Mouse (Mus musculus) kidney, postnatal 0 days (tissue): Measurements from ENCODE around the gene Rap1gap. TPM values are rescaled to one million over a fixed set of nuclear protein-coding genes. Genes with fewer than 3 reads are reported as not detected.

ENCODE experiments used
- ATAC-seq: fragments of 200-750 bp; cut with Nextera tagmentation; replicated peaks from 2 replicates; pipeline ENCODE4 v1.8.0; 2017; ENCODE audit warnings: low read depth, moderate number of reproducible peaks, moderate TSS enrichment, moderate library complexity; ENCODE audit not compliant: low FRiP score
- DNase-seq: peaks from one replicate; pipeline ENCODE4 v3.0.0-alpha.2; 2016; ENCODE audit warnings: low spot score
- H3K27ac ChIP-seq: fragments of 300-500 bp; sonication (generic); 2 replicates; pipeline ENCODE4 v1.5.1; 2014; ENCODE audit warnings: mild to moderate bottlenecking
- H3K27me3 ChIP-seq: fragments of 300-500 bp; sonication (generic); 2 replicates; pipeline ENCODE4 v1.6.1; 2014; ENCODE audit warnings: low read length, mixed read lengths; ENCODE audit not compliant: insufficient read depth
- H3K36me3 ChIP-seq: fragments of 300-500 bp; sonication (generic); 2 replicates; pipeline ENCODE4 v1.6.1; 2014; ENCODE audit warnings: low read length, mixed read lengths; ENCODE audit not compliant: insufficient read depth
- H3K4me1 ChIP-seq: fragments of 300-500 bp; sonication (generic); replicated peaks from 2 replicates; pipeline ENCODE4 v1.6.1; 2014; ENCODE audit warnings: antibody characterized with exemption, low read length, mixed read lengths; ENCODE audit not compliant: insufficient read depth
- H3K4me2 ChIP-seq: fragments of 300-500 bp; sonication (generic); 2 replicates; pipeline ENCODE4 v1.6.1; 2014; ENCODE audit warnings: mild to moderate bottlenecking, low read length, moderate library complexity, mixed read lengths
- H3K4me3 ChIP-seq: fragments of 300-500 bp; sonication (generic); replicated peaks from 2 replicates; pipeline ENCODE4 v1.5.1; 2014; ENCODE audit warnings: low read depth, low read length
- H3K9ac ChIP-seq: fragments of 300-500 bp; sonication (generic); 2 replicates; pipeline ENCODE4 v1.6.1; 2014; ENCODE audit warnings: low read depth, low read length
- H3K9me3 ChIP-seq: fragments of 300-500 bp; sonication (generic); replicated peaks from 2 replicates; pipeline ENCODE4 v1.6.1; 2016; ENCODE audit warnings: low read length, inconsistent platforms, mixed read lengths
- CTCF ChIP-seq: IDR thresholded peaks from 2 replicates; pipeline ENCODE4 v1.5.1; 2016; ENCODE audit warnings: antibody characterized with exemption, low read depth, mild to moderate bottlenecking, moderate library complexity
- WGBS: fragments of 180-500 bp; shearing (Covaris S2); extraction: QIAGEN DNeasy Blood & Tissue Kit; methylation state at CpG from one replicate; pipeline ENCODE4 v1.1.7; 2014; 5-methylcytosine and 5-hydroxymethylcytosine counted together
- polyA plus RNA-seq: library from polyadenylated mRNA; unstranded; fragments of >200 nt; fragmentation: Nextera tagmentation; extraction: Ambion mirVana; gene quantifications from 2 replicates; pipeline ENCODE4 v1.2.1, GENCODE M21; 2015

The Rap1gap gene
- polyA plus RNA-seq, 1 experiment from 2014 or later: 30.6 TPM

DNA sequence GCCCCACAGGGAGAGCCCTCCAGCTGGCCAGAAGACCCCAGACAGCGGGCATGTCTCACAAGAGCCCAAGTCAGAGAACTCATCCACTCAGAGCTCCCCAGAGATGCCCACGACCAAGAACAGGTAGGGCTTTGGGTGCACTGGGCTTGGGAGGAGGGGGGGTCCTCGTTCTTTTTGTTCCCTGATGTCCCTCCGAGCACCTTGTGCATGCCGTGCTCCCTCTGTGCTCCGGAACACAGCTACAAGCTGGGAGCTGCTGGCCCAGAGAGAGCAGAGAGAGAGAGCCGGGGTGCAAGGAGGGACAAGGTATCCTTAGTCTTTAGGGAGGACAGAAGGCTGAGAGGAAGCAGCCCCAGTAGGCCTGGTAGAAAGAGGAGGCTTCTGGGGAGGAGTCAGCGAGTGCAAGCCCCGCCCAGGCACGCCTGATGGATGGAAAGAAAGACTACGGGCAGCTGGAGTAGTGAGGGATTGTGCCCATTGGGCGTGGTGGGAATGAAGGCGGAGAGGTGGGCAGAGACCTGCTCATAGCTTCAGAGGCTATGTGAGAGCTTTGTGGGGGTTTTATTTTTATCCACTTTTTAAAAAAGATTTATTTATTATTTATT, 61.1 kb downstream of the Rap1gap start:
- Histone ChIP-seq H3K4me3 (no peak overlapping the region), H3K27ac (no peak overlapping the region), H3K9me3 (no peaks in the 10 kb centered on the region), H3K9ac (no peak overlapping the region), H3K4me2 (no peak overlapping the region), H3K36me3 (no peaks in the 10 kb centered on the region), H3K4me1 (no peaks in the 10 kb centered on the region; the same call in 1 of the 2 replicates), H3K27me3 (peaks cover 15% of the 10 kb centered on the region; the same call in 1 of the 2 replicates)
- TF ChIP-seq CTCF: no peak
- ATAC-seq: no peak
- DNase-seq: no peak
- WGBS: 74% methylated on average over 13 of the region's 13 CpGs

DNA sequence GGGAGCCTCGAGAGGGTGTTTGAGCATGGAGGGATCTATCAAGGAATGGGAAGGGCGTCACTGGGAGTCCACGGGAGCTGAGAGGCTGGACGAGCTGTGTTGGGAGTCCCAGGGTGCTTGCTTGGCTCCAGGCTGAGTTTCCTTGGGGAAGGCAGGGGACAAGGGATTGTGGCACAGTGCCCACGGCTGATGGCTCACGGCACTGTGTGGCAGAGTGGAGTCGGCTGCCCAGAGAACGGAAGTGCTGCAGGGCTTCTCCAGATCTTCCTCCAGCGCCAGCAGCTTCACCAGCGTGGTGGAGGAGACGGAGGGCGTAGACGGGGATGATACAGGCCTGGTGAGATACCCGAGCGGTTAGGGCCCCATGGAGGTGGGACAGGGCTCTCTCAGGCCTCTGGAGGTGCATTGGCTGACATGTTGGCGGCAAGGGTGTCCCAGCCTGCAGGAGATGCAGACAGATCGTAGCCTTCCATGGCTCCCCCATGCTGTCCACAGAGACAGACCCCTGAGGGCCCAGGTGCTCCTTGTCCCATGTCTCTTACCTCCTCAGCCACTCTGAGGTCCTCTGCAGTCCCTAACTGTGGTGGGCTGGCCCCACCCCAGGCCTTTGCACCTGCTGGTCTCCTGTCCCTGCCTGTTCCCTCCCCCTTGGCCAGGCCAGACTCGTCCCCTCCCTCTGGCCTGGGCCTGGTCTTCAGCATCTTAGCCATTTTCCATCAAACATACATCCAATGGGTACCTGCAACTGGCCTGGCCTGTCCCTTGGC, 62.4 kb downstream of the Rap1gap start:
- H3K9ac ChIP-seq: no peak overlapping the region
- WGBS: 84% methylated on average over 18 of the region's 18 CpGs
- TF ChIP-seq CTCF: no peak
- H3K4me2 ChIP-seq: no peak overlapping the region
- no peaks in the 10 kb centered on the region; the same call in 1 of the 2 replicates for H3K4me1 ChIP-seq
- ATAC-seq (no peak), DNase-seq (no peak)
- no peak overlapping the region for H3K4me3 ChIP-seq
- no peaks in the 10 kb centered on the region for H3K9me3 ChIP-seq
- H3K27me3 ChIP-seq: peaks cover 15% of the 10 kb centered on the region; the same call in 1 of the 2 replicates
- H3K27ac ChIP-seq: no peak overlapping the region
- H3K36me3 ChIP-seq: no peaks in the 10 kb centered on the region

DNA sequence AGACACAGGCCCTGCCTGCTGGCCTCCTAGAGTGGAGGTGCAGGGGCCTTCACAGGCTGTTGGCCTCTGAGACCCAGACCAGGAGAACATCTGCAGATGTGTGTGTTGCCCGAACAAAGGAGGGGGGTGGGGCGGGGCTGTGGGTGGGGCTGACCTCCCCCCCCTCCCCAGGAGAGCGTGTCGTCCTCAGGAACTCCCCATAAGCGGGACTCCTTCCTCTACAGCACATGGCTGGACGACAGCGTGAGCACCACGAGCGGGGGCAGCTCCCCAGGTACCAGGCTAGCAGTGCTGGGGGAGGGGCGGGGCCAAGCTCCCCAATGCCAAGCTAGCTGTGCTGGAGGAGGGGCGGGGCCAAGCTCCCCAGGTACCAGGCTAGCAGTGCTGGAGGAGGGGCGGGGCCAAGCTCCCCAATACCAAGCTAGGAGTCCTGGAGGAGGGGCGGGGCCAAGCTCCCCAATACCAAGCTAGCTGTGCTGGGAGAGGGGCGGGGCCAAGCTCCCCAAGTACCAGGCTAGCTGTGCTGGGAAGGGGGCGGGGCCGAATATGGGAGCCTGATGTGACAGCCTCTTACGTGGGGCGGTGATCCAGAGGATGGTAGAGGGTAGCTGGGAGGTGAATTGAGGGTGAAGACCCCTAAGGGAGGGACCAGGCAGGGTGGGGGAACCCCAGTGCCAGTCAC, 63.1 kb downstream of the Rap1gap start:
- H3K9ac ChIP-seq: no peak overlapping the region
- 10% methylated on average over 17 of the region's 18 CpGs for WGBS
- peak; percentile 11; the same call in 1 of the 2 replicates for ATAC-seq
- H3K27me3 ChIP-seq: peaks cover 15% of the 10 kb centered on the region; the same call in 1 of the 2 replicates
- no peak for DNase-seq
- no peak overlapping the region for H3K4me2 ChIP-seq
- no peaks in the 10 kb centered on the region for H3K9me3 ChIP-seq
- no peak overlapping the region for H3K27ac ChIP-seq
- H3K4me1 ChIP-seq: no peaks in the 10 kb centered on the region; the same call in 1 of the 2 replicates
- H3K36me3 ChIP-seq: no peaks in the 10 kb centered on the region
- no peak for TF ChIP-seq CTCF
- no peak overlapping the region for H3K4me3 ChIP-seq

DNA sequence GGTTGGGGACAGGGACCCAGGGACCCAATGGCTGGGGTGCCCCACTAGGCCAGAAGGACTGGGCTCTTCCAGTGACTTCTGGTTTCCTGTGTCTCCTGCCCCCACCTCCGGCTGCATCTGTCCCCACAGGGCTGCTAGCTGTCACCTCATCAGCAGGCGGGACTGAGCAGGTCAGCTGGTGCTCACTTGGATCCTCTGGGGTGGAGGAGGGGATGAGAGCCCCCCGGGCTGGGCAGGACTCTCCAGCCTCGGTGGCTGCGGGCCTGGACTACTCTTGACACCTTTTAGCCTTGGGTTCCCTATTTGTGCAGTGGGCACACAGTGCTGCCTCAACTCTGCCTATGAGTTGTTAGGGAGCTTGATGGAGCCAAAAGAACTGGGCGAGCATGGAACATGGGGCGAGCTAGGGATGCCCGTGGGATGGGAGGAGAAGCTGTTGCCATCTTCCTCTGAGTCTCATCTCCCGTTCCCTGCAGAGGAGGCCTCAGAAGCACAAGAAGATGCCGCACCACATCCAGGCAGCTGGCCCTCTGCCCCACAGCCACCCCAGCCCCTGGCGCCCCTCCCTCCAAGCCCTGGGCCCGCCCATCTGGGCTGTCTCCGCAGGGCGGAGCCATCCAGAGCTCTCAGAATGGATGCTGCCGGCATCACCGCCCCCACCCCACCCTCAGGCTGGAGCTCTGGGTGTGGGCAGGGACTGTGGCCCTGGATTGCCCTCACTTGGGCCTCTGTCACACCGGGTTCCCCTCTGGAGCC, 64.1 kb downstream of the Rap1gap start:
- Histone ChIP-seq H3K9me3 (no peaks in the 10 kb centered on the region), H3K27me3 (peaks cover 15% of the 10 kb centered on the region; the same call in 1 of the 2 replicates), H3K4me1 (no peaks in the 10 kb centered on the region; the same call in 1 of the 2 replicates), H3K36me3 (no peaks in the 10 kb centered on the region), H3K4me3 (0 out of 2 replicates have a peak overlapping the region, but pooled peaks have one; percentile 11), H3K4me2 (peak overlapping the region; percentile 37), H3K9ac (no peak overlapping the region), H3K27ac (no peak overlapping the region)
- WGBS: 7% methylated on average over 17 of the region's 17 CpGs
- TF ChIP-seq CTCF: no peak
- ATAC-seq (no peak), DNase-seq (no peak)

DNA sequence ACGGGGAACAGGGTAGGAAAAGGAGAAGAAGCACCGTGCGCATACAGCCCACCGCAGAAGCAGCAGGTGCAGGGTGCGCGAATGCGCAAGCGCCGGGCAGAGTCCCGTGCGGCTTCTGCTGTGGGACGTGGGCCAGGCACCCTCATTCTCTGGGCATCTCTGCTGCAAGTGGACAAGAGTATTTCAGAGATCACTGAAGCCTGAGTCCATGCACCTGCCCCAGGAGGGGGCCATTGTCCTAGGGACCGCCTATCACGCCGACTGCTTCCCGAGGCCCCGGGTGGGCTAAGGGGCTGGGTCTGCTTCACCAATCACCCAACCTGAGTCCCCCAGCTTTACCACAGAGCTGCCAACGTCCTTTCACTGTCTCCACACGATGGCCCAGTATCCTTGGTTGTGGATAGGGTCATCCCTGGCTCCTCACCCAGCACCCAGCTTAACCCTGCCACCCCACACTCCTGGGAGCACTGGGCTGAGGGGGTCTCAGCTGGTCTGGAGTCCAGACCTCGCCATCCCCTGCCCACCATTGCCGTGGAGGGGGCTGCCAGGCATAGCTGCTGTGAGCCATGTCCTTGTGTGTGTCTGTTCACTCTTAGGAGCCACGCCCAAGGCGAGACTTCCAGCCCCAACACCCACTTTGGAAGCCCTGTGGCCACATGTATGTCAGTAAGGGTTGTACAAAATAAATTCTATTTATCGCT, 64.8 kb downstream of the Rap1gap start:
- no peak for TF ChIP-seq CTCF
- no peaks in the 10 kb centered on the region; the same call in 1 of the 2 replicates for H3K4me1 ChIP-seq
- no peaks in the 10 kb centered on the region for H3K9me3 ChIP-seq
- peak overlapping the region; percentile 37 for H3K4me2 ChIP-seq
- ATAC-seq (no peak), DNase-seq (no peak)
- no peak overlapping the region for H3K27ac ChIP-seq
- H3K4me3 ChIP-seq: 0 out of 2 replicates have a peak overlapping the region, but pooled peaks have one; percentile 11
- peaks cover 13% of the 10 kb centered on the region; the same call in 1 of the 2 replicates for H3K27me3 ChIP-seq
- 21% methylated on average over 24 of the region's 24 CpGs for WGBS
- no peak overlapping the region for H3K9ac ChIP-seq
- H3K36me3 ChIP-seq: no peaks in the 10 kb centered on the region
